Mouse (Mus musculus) small intestine, adult 10 weeks (tissue): Measurements from ENCODE around the gene Zfp943. TPM values are rescaled to one million over a fixed set of nuclear protein-coding genes. Genes with fewer than 3 reads are reported as not detected.

ENCODE experiments used
- polyA plus RNA-seq: library from polyadenylated mRNA; stranded (reverse); fragments of 350-450 nt; fragmentation: Illumina TruSeq; extraction: RNeasy Lipid Tissue Mini Kit (QIAGEN cat#74804); gene quantifications from one replicate; pipeline ENCODE4 v1.2.3, GENCODE M21; 2014; ENCODE audit warnings: low replicate concordance

Gene Zfp943
- polyA plus RNA-seq: 146 TPM

DNA sequence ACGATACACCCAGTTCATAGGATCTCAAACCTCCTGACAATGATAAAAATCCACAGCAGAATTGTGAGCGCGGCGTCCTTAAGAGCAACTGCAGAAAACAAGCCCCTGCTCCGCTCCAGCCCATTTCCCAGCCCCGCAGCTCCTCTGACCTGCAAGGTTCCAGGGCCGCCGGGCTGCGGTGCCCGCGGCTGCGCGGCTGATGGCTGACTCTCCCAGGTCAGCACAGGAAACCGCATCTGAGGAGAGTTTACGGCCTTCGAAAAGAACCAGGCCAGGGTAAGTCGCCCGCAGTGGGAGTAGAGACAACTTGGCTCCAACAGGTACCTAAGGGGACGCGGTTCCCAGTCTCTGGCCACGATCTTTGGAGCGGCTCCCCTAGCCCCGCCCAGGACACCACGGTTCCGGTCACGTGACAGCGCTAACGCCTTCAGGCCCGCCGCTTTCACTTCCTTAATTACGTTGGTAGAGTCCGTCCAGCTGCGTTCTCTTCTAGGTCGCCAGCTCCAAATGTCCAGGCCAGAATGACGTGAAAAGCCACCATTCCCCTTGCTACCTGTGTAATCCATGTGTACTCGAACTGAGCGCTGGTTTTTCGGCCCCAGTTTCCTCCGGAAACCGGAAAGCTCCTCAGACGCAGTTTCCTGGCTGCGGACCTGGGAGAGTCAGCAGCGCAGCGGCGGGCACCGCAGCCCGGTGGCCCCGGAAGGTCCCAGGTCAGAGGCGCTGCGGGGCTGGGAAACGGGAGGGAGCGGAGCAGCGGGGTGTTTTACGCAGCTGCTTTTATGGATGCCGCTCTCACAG lies at the start of gene Zfp943, which contains the start of gene Zfp942:
Gene Zfp943 (plus strand): TSS at position 446 of the 801 bp plus-strand sequence.
Gene Zfp942 (minus strand): TSS at position 358 of the 801 bp plus-strand sequence.

Other genes starting within 250 kb of the Zfp943 start
- gene Zfp229, start 231.8 kb upstream of the Zfp943 start, polyA plus RNA-seq: 11.9 TPM
- 59.3 TPM for gene Zfp820, start 116.8 kb upstream of the Zfp943 start, polyA plus RNA-seq
- gene Zfp995, start 52.6 kb upstream of the Zfp943 start, polyA plus RNA-seq: 105 TPM
- 171 TPM for gene Zfp942, start 88 bp upstream of the Zfp943 start, polyA plus RNA-seq
- gene Zfp947, start 203.6 kb downstream of the Zfp943 start, polyA plus RNA-seq: 11.7 TPM